Mouse (Mus musculus) macrophage (primary cell): ENCODE measurements around the gene Mepe. TPM values are rescaled to one million over a fixed set of nuclear protein-coding genes. Genes with fewer than 3 reads are reported as not detected.

Experiments
- H3K27ac ChIP-seq: fragments of 350-480 bp; formaldehyde crosslinking; 2 replicates; pipeline ENCODE4 v1.9.0; 2021
- H3K36me3 ChIP-seq: fragments of 350-480 bp; formaldehyde crosslinking; 2 replicates; pipeline ENCODE4 v1.9.0; 2021; ENCODE audit errors: inconsistent target
- H3K4me3 ChIP-seq: fragments of 350-480 bp; formaldehyde crosslinking; 2 replicates; pipeline ENCODE4 v1.9.0; 2021; ENCODE audit errors: inconsistent target
- H3K79me2 ChIP-seq: fragments of 350-480 bp; formaldehyde crosslinking; 2 replicates; pipeline ENCODE4 v1.9.0; 2021; ENCODE audit errors: inconsistent target
- WGBS: methylation state at CpG from one replicate; pipeline ENCODE4 v1.1.7; 2026; ENCODE audit warnings: inconsistent platforms; ENCODE audit not compliant: missing documents; 5-methylcytosine and 5-hydroxymethylcytosine counted together
- polyA plus RNA-seq: library from polyadenylated mRNA; stranded (reverse); fragments of 250-400 nt; gene quantifications from 3 replicates; pipeline ENCODE4 v1.2.4, GENCODE M21; 2018; ENCODE audit warnings: inconsistent platforms
- total RNA-seq, 78 experiments: library from RNA; depleted of rRNA; stranded (reverse); fragments of 250-400 nt; gene quantifications; 1 replicate in 9 of 78; 2 replicates in 24 of 78; 3 replicates in 43 of 78; 4 replicates in 2 of 78; pipeline ENCODE4 v1.2.4; 2018; ENCODE audit warnings: inconsistent platforms in 56 of 78

Gene Mepe
- not detected for total RNA-seq (2018; cell fraction: chromatin; rRNA removed)
- total RNA-seq (2018; cell fraction: cytosol; rRNA removed): not detected
- total RNA-seq (2018; cell fraction: nucleus; rRNA removed): not detected
- not detected in 3 replicates for polyA plus RNA-seq

DNA sequence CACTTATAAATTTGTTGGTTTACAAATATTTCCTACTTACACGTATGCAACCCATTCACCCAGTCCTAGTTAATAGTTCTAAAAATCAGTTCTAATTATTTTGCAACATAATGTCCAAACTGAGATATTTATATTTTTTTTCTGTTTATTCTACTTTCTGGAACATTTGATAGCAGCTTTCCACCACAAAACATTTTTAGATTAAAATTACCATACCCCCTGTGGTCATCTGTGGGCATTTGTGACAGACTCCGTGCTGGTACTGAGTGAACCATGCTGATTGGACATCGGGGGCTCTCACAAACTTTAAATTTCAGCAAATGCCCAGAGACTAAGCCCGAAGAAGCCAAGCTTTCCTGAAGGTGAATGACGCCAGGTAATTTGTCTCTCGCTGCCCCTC is at the start of gene Mepe:
Gene Mepe (plus strand): TSS at position 301 of the 400 bp plus-strand sequence.
- H3K27ac ChIP-seq: no peak within 1 kb of the TSS
- H3K36me3 ChIP-seq: no peaks in the 10 kb centered on the region
- no peak within 1 kb of the TSS for H3K4me3 ChIP-seq
- no peaks in the 10 kb centered on the region for H3K79me2 ChIP-seq
- 94% methylated on average over 6 of the region's 6 CpGs for WGBS

DNA sequence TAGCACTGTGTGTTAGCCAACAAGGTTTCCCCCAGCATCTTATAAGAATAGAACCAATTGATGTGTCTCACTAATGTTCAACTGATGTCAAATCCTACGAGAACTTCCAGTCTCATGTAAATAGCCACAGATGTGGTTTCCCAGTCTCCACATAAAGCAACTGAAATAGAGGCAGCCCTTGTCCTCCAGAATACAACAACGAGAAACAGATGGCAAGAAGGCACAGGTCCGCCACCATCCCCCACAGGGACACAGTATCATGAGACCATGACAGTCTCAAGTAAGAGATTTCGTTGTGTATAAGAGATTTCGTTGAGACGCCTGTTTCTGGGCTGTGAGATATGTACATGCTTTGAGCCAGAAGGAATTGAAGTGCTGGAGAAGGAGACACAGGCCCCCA is 30.9 kb upstream of the Mepe start:
- 86% methylated on average over 6 of the region's 6 CpGs for WGBS
- Histone ChIP-seq H3K79me2 (no peaks in the 10 kb centered on the region), H3K27ac (no peak overlapping the region), H3K36me3 (no peaks in the 10 kb centered on the region), H3K4me3 (no peak overlapping the region)

DNA sequence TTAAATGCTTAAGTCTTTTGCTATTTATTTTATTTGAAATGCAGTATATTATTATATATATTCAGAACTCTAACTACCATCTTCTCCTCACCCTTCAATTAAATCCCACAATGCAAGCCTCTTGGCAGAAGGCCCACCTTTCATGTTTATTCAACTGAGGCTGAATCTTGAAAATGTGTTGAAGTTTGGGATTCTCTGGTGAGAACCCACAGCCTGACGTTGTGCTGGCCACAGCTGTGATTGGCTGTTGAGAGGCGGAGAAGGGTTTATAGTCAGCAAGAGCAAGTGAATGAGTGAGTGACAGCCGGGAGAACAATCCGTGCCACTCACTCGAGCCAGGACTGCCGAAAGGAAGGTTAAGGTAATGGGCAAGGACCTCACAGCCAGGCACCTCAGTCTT is 26.1 kb upstream of the Mepe start, which contains the start of gene Ibsp:
Gene Ibsp (plus strand): TSS at position 178 of the 400 bp plus-strand sequence.
- 71% methylated on average over 6 of the region's 6 CpGs for WGBS
- no peak within 1 kb of the TSS for H3K4me3 ChIP-seq
- H3K36me3 ChIP-seq: no peaks in the 10 kb centered on the region
- H3K79me2 ChIP-seq: no peaks in the 10 kb centered on the region
- H3K27ac ChIP-seq: no peak within 1 kb of the TSS

DNA sequence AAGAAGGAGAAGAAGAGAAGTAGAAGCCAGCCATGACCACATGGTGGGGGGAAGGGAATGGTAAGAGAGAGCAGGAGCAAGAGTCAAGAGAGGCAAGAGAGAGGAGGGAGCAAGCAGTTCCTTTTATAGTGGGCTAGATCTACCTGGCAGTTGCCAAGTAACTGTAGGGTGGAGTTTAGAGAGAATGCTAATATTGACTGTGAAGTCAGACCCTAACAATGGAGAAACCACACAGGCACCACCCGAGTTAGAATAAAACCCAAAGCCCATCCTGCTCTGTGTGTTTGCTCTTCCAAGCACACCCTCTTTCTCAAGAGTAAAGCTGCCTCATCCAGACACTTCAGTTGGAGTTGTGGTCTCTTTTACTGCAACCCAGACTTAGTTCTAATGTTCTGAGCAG is 11.1 kb upstream of the Mepe start:
- Histone ChIP-seq H3K4me3 (no peak overlapping the region), H3K27ac (no peak overlapping the region), H3K36me3 (no peaks in the 10 kb centered on the region), H3K79me2 (no peaks in the 10 kb centered on the region)
- whole genome bisulfite sequencing: 40% methylated on average over 1 of the region's 1 CpGs

DNA sequence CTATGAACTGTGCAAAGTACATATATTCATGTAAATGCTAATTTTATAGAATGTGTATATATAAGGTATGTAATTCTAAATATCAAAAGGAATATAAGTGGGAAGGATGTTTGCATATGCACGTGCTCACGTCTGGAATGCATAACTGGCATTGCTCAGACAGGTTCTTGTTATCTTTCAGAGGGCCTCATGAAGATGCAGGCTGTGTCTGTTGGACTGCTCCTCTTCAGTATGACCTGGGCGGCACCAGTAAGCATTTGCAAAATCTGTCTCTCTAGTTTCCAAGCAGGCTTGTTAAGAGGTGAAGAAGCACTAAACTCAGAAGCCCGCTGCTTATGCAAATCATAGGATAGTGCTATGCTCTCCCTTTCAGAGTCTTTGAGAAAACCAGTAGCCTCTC is 1.8 kb downstream of the Mepe start:
- no peaks in the 10 kb centered on the region for H3K79me2 ChIP-seq
- 71% methylated on average over 4 of the region's 4 CpGs for WGBS
- no peak overlapping the region for H3K27ac ChIP-seq
- H3K4me3 ChIP-seq: no peak overlapping the region
- H3K36me3 ChIP-seq: no peaks in the 10 kb centered on the region

DNA sequence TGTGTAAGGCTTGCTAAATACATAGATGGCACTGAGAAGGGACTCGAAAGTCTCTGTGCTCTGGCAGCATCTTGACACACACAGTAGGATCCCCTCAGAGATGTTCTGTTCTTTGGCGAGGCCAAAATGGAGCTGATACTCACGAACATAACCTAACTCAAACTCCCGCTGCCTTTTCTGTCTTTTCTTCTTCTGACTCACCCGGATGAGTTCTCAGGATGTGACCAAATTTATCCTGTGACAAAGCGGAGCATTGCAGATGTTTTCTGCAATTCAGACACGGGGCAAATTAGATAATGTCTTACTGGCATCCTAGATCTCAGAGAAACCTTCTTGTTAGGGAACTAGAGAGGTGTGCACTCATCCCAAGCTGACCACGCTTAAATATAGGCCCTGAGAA is 2.3 kb downstream of the Mepe start:
- Histone ChIP-seq H3K4me3 (no peak overlapping the region), H3K79me2 (no peaks in the 10 kb centered on the region), H3K36me3 (no peaks in the 10 kb centered on the region), H3K27ac (no peak overlapping the region)
- 87% methylated on average over 7 of the region's 8 CpGs for WGBS

DNA sequence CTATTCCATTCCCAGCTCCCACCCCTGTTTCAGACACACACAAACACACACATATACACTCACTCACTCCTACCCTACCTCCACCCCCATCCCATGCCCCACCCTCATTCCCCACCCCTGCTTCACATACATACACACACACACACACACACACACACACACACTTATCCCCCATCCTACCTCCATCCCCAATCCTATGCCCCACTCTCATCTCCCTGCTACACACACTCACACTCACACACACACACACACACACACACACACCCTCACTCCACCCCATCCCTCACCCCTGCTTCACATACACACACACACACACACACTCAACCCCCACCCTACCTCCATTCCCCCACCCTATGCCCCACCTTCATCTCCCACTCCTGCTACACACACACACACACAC is 2.7 kb downstream of the Mepe start:
- Histone ChIP-seq H3K4me3 (no peak overlapping the region), H3K79me2 (no peaks in the 10 kb centered on the region), H3K27ac (no peak overlapping the region), H3K36me3 (no peaks in the 10 kb centered on the region)

DNA sequence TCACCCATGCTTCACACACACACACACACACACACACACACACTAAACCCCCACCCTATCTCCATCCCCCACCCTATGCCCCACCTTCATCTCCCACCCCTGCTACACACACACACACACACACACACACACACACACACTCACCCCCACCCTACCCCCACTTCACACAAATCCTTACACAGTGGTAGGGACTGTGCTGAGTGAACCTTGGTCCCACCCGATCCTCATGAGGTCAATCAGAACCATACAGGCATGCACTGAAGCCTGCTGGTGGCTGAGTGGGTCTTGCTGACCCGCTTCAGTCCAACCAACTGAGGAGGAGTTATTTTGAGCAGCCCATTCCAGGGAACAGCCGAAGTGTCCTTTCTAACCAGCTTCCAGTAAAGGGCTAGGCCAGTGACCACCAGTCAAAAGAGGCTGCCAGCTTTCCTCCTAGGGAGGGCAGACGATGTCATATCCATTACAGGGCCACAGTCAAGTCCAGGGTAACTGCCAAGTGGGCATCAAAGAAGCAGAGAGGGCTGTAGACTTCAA is 3.3 kb downstream of the Mepe start:
- no peak overlapping the region for H3K27ac ChIP-seq
- H3K4me3 ChIP-seq: no peak overlapping the region
- no peaks in the 10 kb centered on the region for H3K36me3 ChIP-seq
- 100% methylated on average over 4 of the region's 4 CpGs for WGBS
- no peaks in the 10 kb centered on the region for H3K79me2 ChIP-seq

DNA sequence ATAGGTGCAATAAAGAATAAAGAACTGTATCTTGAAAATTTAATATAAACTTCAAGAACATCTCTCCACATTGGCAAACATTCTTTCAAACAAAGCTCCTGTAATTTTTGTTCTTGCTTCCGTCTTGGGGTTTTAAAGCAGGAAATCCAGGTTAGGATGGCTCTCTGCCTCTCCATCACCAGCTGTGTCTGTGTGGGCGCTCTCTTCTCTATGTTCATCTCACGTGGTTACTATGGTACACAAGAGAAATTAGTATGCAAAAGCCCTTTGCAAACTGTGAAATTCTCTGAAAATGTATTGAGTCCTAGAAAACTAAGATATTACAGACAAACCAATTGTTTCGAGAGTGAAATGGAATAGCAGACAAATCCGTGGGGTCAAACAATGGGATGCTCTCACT is 4.3 kb downstream of the Mepe start:
- Histone ChIP-seq H3K4me3 (no peak overlapping the region), H3K36me3 (no peaks in the 10 kb centered on the region), H3K27ac (no peak overlapping the region), H3K79me2 (no peaks in the 10 kb centered on the region)
- 90% methylated on average over 5 of the region's 5 CpGs for WGBS

DNA sequence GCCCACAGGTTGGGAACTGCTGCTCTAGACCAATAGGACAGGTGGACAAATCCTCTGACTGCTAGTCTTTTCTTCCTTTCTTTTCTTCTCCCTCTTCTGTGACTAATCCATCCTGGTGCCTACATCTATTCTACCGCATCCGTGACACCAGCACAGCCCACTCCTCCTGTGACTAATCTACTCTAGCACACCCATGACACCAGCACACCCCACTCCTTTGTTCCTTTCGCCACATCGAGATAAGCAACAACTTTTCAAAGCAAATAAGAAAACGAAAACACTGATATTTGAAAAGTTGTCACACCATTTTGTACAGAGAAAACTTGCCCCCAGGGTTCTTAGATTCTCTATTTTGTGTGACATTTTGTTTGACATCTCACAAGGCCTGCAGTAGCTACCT is 5.0 kb downstream of the Mepe start:
- 80% methylated on average over 5 of the region's 5 CpGs for WGBS
- Histone ChIP-seq H3K36me3 (no peaks in the 10 kb centered on the region), H3K4me3 (no peak overlapping the region), H3K27ac (no peak overlapping the region), H3K79me2 (no peaks in the 10 kb centered on the region)

DNA sequence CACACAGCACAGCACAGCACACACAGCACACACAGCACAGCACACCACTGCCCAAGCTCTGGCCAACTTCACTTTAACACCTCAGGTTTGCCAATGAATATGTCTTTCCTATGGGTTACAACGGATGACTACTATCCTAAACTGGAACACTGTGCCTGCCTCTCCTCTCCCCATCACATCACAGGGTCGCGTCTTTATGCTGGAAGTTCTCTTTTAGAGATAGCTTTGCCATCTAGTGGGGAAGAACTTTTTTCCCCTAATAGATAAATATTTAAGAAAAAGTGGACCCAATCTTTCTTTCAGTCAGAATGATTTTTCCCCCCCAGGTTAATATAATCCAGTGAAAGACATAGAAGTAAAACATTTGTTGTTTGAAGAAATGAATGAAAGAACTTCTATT is 7.2 kb downstream of the Mepe start:
- 84% methylated on average over 2 of the region's 3 CpGs for WGBS
- H3K36me3 ChIP-seq: no peaks in the 10 kb centered on the region
- no peak overlapping the region for H3K27ac ChIP-seq
- no peak overlapping the region for H3K4me3 ChIP-seq
- no peaks in the 10 kb centered on the region for H3K79me2 ChIP-seq

DNA sequence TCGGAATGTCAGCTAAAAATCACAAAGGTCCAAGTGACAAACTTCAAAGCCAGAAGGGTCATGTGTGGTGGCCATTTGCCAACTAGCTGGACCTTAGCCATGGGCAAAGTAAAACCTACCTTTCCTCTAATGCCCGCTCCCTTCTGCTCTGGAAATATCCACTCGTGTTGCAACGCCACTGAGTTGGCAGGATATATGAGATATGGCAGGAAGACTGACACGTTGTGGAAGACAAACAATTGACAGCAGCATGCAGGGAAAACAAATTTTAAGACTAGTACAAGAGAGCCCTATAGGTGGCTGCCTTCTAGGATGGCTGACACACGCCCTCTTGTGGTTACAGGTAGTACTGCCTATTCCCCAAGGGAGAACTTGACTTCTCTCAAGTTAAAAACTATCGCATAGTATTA is 8.1 kb downstream of the Mepe start:
- 18% methylated on average over 6 of the region's 7 CpGs for WGBS
- H3K79me2 ChIP-seq: no peaks in the 10 kb centered on the region

DNA sequence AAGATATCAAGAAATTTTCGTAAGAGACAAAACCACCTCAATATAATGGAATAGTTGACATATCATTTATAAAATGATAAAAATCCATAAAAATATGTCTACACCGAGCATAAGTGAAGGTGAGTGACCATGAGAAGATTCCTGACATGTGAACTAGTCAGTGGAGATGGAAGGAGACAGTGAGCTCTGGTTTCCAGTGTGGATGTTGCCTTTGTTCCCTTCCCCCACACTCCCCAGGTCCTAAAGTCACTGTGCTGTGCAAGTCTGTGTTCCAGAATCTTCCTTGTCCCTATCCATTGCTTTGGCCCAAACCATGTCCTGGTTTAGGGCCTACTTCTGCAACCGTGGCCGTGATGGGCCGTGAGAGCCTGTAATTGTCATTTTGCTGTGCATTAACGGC is 8.5 kb downstream of the Mepe start:
- H3K27ac ChIP-seq: no peak overlapping the region
- H3K4me3 ChIP-seq: no peak overlapping the region
- 77% methylated on average over 5 of the region's 6 CpGs for WGBS
- H3K36me3 ChIP-seq: no peaks in the 10 kb centered on the region
- no peaks in the 10 kb centered on the region for H3K79me2 ChIP-seq

More for the DNA sequence above, 8.1 kb downstream of the Mepe start:
- Histone ChIP-seq H3K4me3 (no peak overlapping the region), H3K36me3 (no peaks in the 10 kb centered on the region), H3K27ac (no peak overlapping the region)

DNA sequence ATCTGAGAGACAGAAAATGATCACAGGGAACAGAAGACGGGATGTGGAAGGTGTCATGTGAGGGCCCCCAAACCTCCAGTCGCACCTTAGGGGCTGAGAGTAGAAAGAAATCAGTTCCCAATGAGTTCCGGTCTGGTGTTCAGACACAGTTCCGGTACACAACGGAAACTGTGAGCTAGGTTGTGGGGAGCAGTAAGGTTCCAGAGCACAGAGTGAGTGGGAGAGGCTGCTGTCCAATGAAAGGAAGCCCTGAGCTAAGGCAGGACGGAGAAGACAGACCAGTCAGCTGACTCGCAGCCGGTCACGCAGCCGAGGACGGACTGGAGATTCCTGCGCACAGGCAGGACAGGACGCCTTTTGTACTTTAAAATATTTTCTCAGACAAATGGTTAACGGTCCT is 9.4 kb downstream of the Mepe start:
- Histone ChIP-seq H3K36me3 (no peaks in the 10 kb centered on the region), H3K79me2 (no peaks in the 10 kb centered on the region), H3K4me3 (no peak overlapping the region), H3K27ac (no peak overlapping the region)
- 96% methylated on average over 14 of the region's 14 CpGs for WGBS

DNA sequence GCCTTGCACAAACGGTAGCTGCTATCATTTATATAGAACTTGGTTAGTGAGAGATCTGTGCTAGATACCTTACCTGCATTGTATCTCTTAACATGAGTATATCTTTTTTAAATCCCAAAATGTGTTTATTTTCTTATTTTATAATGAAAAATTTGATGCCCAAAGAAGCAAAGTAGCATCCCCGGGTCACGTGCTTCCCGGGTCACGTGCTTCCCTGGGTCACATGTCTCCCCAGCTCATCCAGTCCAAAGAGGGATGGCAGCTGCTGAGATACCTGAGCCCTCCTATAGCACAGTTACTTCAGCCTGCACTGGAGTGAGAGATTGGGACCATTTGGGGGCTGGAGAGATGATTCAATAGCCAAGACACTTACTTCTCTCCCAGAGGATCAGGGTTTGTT is 10.8 kb downstream of the Mepe start:
- WGBS: 78% methylated on average over 5 of the region's 5 CpGs

DNA sequence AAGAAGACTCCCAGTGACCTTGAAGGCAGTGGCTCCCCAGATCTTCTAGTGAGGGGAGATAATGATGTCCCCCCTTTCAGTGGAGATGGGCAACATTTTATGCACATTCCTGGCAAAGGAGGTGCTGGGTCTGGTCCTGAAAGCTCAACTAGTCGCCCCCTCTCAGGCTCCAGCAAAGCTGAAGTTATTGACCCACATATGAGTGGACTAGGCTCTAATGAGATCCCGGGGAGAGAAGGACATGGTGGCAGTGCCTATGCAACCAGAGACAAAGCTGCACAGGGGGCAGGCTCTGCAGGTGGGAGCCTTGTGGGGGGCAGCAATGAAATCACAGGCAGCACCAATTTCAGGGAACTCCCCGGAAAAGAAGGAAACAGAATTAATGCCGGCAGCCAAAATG is 12.4 kb downstream of the Mepe start:
- no peak overlapping the region for H3K27ac ChIP-seq
- 88% methylated on average over 4 of the region's 4 CpGs for WGBS
- no peaks in the 10 kb centered on the region for H3K79me2 ChIP-seq
- H3K36me3 ChIP-seq: no peaks in the 10 kb centered on the region
- H3K4me3 ChIP-seq: no peak overlapping the region

More for the DNA sequence above, 10.8 kb downstream of the Mepe start:
- Histone ChIP-seq H3K79me2 (no peaks in the 10 kb centered on the region), H3K4me3 (no peak overlapping the region), H3K36me3 (no peaks in the 10 kb centered on the region), H3K27ac (no peak overlapping the region)
